Mouse (Mus musculus) liver, embryonic 14.5 days (tissue): ENCODE measurements around the gene Med23. TPM values are rescaled to one million over a fixed set of nuclear protein-coding genes. Genes with fewer than 3 reads are reported as not detected.

ENCODE experiments used
- ATAC-seq: fragments of 200-750 bp; cut with Nextera tagmentation; 2 replicates; pipeline ENCODE4 v1.8.0; 2017; ENCODE audit warnings: moderate number of reproducible peaks, mild to moderate bottlenecking, moderate library complexity; ENCODE audit not compliant: insufficient read depth
- DNase-seq, 3 experiments: peaks; one replicate each; pipeline ENCODE4 v3.0.0-alpha.2; 2012 to 2013; ENCODE audit warnings: low read depth in 3 of 3, low spot score in 3 of 3
- H3K27ac ChIP-seq: fragments of 300-500 bp; sonication (generic); 2 replicates; pipeline ENCODE4 v1.5.1; 2014; ENCODE audit warnings: moderate library complexity, mild to moderate bottlenecking, control low read depth, inconsistent platforms
- H3K27me3 ChIP-seq: fragments of 300-500 bp; sonication (generic); 2 replicates; pipeline ENCODE4 v1.6.1; 2014; ENCODE audit warnings: mild to moderate bottlenecking, low read length, moderate library complexity; ENCODE audit not compliant: control insufficient read depth, insufficient read depth
- H3K36me3 ChIP-seq: fragments of 300-500 bp; sonication (generic); replicated peaks from 2 replicates; pipeline ENCODE4 v1.6.1; 2014; ENCODE audit warnings: low read depth; ENCODE audit not compliant: control insufficient read depth, insufficient read depth
- H3K4me1 ChIP-seq, 2 experiments: fragments of 200-500 bp in 1 of 2; fragments of 300-500 bp in 1 of 2; sonication (generic) in 1 of 2; replicated peaks; 2 replicates each; pipeline ENCODE4 v1.6.1; 2012 to 2014; ENCODE audit warnings: antibody characterized with exemption in 1 of 2, inconsistent platforms in 1 of 2, low read length in 1 of 2; ENCODE audit not compliant: control insufficient read depth in 2 of 2, insufficient read depth in 2 of 2
- H3K4me2 ChIP-seq: fragments of 300-500 bp; sonication (generic); 2 replicates; pipeline ENCODE4 v1.6.1; 2014; ENCODE audit warnings: low read depth, mild to moderate bottlenecking, control low read depth, moderate library complexity
- H3K4me3 ChIP-seq, 2 experiments: fragments of 200-500 bp in 1 of 2; fragments of 300-500 bp in 1 of 2; sonication (generic) in 1 of 2; 2 replicates each; pipeline ENCODE4 v1.5.1; 2012 to 2014; ENCODE audit warnings: low read depth in 2 of 2, low read length in 2 of 2, mild to moderate bottlenecking in 2 of 2, control low read depth in 1 of 2, inconsistent platforms in 1 of 2, moderate library complexity in 1 of 2; ENCODE audit not compliant: insufficient read depth in 1 of 2
- H3K9ac ChIP-seq: fragments of 300-500 bp; sonication (generic); replicated peaks from 2 replicates; pipeline ENCODE4 v1.6.1; 2014; ENCODE audit warnings: mild to moderate bottlenecking, control low read depth, moderate library complexity
- H3K9me3 ChIP-seq: fragments of 300-500 bp; sonication (generic); 2 replicates; pipeline ENCODE4 v1.6.1; 2016; ENCODE audit warnings: low read length, mixed read lengths; ENCODE audit not compliant: control insufficient read depth
- CTCF ChIP-seq: IDR thresholded peaks from 2 replicates; pipeline ENCODE4 v1.5.1; 2016; ENCODE audit warnings: antibody characterized with exemption, low read depth, control low read depth
- EP300 ChIP-seq: IDR thresholded peaks from 2 replicates; pipeline ENCODE4 v1.6.1; 2016; ENCODE audit warnings: antibody characterized with exemption, low read depth
- WGBS: fragments of 180-500 bp; shearing (Covaris S2); extraction: QIAGEN DNeasy Blood & Tissue Kit; methylation state at CpG from one replicate; pipeline ENCODE4 v1.1.7; 2014; ENCODE audit not compliant: insufficient replicate concordance; 5-methylcytosine and 5-hydroxymethylcytosine counted together
- microRNA-seq: library from miRNA; unstranded; fragments of <30 nt; microRNA quantifications from one replicate; pipeline ENCODE4, GENCODE M21; 2016
- polyA plus RNA-seq, 2 experiments: library from polyadenylated mRNA; depleted of rRNA in 1 of 2; stranded (reverse) in 1 of 2; unstranded in 1 of 2; fragments of >200 nt; fragmentation: Nextera tagmentation in 1 of 2; extraction: Ambion mirVana in 1 of 2; gene quantifications; 2 replicates each; pipeline versions ENCODE4 v1.2.1 to v1.2.3; 2012 to 2014

The Med23 gene
- polyA plus RNA-seq, 2 experiments, result 6.2 to 7.4 TPM

GRCm38 (mm10) chr10:24958280-24959042 is 88.7 kb downstream of the Med23 start:
- Histone ChIP-seq H3K4me3 (no peak overlapping the region), H3K4me1 (peaks cover 0 to 4% of the 10 kb centered on the region in 2 experiments; a peak in 1 of 4 replicates), H3K27ac (no peak overlapping the region), H3K4me2 (no peak overlapping the region), H3K36me3 (no peaks in the 10 kb centered on the region), H3K9me3 (no peaks in the 10 kb centered on the region), H3K27me3 (no peaks in the 10 kb centered on the region), H3K9ac (no peak overlapping the region)
- TF ChIP-seq EP300 (no peak), CTCF (no peak)
- no peak for DNase-seq
- 64% methylated on average over 15 of the region's 15 CpGs for WGBS
- ATAC-seq, result no peak

GRCm38 (mm10) chr10:24959043-24959916 is 89.5 kb downstream of the Med23 start:
- H3K9me3 ChIP-seq, result no peaks in the 10 kb centered on the region
- H3K4me1 ChIP-seq, result 0 out of 4 replicates have a peak, but pooled peaks cover 0 to 2% of the 10 kb centered on the region in 2 experiments
- H3K4me2 ChIP-seq, result no peak overlapping the region
- DNase-seq, result no peak
- no peaks in the 10 kb centered on the region for H3K36me3 ChIP-seq
- H3K9ac ChIP-seq, result no peak overlapping the region
- H3K27me3 ChIP-seq, result no peaks in the 10 kb centered on the region
- no peak for ATAC-seq
- whole genome bisulfite sequencing, result 44% methylated on average over 15 of the region's 15 CpGs
- H3K27ac ChIP-seq, result no peak overlapping the region
- no peak overlapping the region for H3K4me3 ChIP-seq
- no peak for TF ChIP-seq CTCF

- no peak for ATAC-seq
- Histone ChIP-seq H3K27me3 (no peaks in the 10 kb centered on the region), H3K4me3 (no peak overlapping the region), H3K4me1 (0 out of 4 replicates have a peak, but pooled peaks cover 0 to 2% of the 10 kb centered on the region in 2 experiments), H3K9me3 (no peaks in the 10 kb centered on the region), H3K36me3 (no peaks in the 10 kb centered on the region), H3K27ac (no peak overlapping the region), H3K4me2 (no peak overlapping the region), H3K9ac (no peak overlapping the region)
- TF ChIP-seq EP300 (no peak), CTCF (no peak)
- WGBS, result 37% methylated on average over 2 of the region's 2 CpGs
- DNase-seq, result no peak
These were observed 91.3 kb downstream of the Med23 start for GRCm38 (mm10) chr10:24961112-24961511.

GRCm38 (mm10) chr10:24961889-24962288 is 92.1 kb downstream of the Med23 start:
- Histone ChIP-seq H3K4me2 (no peak overlapping the region), H3K4me3 (no peak overlapping the region), H3K36me3 (no peaks in the 10 kb centered on the region), H3K9me3 (no peaks in the 10 kb centered on the region), H3K27me3 (no peaks in the 10 kb centered on the region), H3K27ac (no peak overlapping the region), H3K9ac (no peak overlapping the region), H3K4me1 (0 out of 4 replicates have a peak, but pooled peaks cover 0 to 2% of the 10 kb centered on the region in 2 experiments)
- ATAC-seq, result no peak
- no peak for TF ChIP-seq CTCF
- TF ChIP-seq EP300, result no peak
- DNase-seq, result no peak
- 66% methylated on average over 2 of the region's 2 CpGs for WGBS

Small RNA genes lying within 50 kb of the gene (microRNA-seq; reads per million reads assigned to microRNA genes)
- not detected for gene Mir6905

Other genes starting within 250 kb of the Med23 start
- gene Enpp1, start 157.8 kb upstream of the Med23 start, polyA plus RNA-seq (2012; rRNA removed), result 0.48 and 0.52 TPM in 2 replicates
- 1.7 and 2.3 TPM in 2 replicates for gene Enpp1, start 157.8 kb upstream of the Med23 start, polyA plus RNA-seq (2014; fragmentation: Nextera tagmentation; extraction: Ambion mirVana)
- gene Enpp3, start 27.2 kb upstream of the Med23 start, polyA plus RNA-seq (2012; rRNA removed), result 1.9 and 2.2 TPM in 2 replicates
- 3.2 and 3.4 TPM in 2 replicates for gene Enpp3, start 27.2 kb upstream of the Med23 start, polyA plus RNA-seq (2014; fragmentation: Nextera tagmentation; extraction: Ambion mirVana)
- gene Arg1, start 57.5 kb downstream of the Med23 start, polyA plus RNA-seq (2012; rRNA removed), result 4.6 and 7.9 TPM in 2 replicates
- 21.7 and 25.2 TPM in 2 replicates for gene Arg1, start 57.5 kb downstream of the Med23 start, polyA plus RNA-seq (2014; fragmentation: Nextera tagmentation; extraction: Ambion mirVana)